Mouse (Mus musculus) MEL (cell line): ENCODE data around the gene Dao.

ENCODE experiments used
- CHD2 ChIP-seq: IDR thresholded peaks from 2 replicates; pipeline ENCODE4 v1.6.1; 2011; ENCODE audit warnings: low read length, improper control_type of control experiment
- CTCF ChIP-seq, 3 experiments: IDR thresholded peaks in 2 of 3; conservative IDR thresholded peaks in 1 of 3; 2 replicates each; pipeline ENCODE4 v1.5.1; 2011 to 2012; ENCODE audit warnings: low read length in 3 of 3, low read depth in 2 of 3, mild to moderate bottlenecking in 2 of 3, improper control_type of control experiment in 1 of 3, inconsistent platforms in 1 of 3, mixed read lengths in 1 of 3, moderate library complexity in 1 of 3; ENCODE audit not compliant: control insufficient read depth in 1 of 3, insufficient read depth in 1 of 3, poor library complexity in 1 of 3, severe bottlenecking in 1 of 3
- EP300 ChIP-seq, 2 experiments: IDR thresholded peaks; 2 replicates each; pipeline ENCODE4 v1.6.1; 2011; ENCODE audit warnings: improper control_type of control experiment in 2 of 2, low read length in 2 of 2, low read depth in 1 of 2, mild to moderate bottlenecking in 1 of 2
- MYC ChIP-seq: IDR thresholded peaks from 2 replicates; pipeline ENCODE4 v1.6.1; 2011; ENCODE audit warnings: low read depth, mild to moderate bottlenecking, low read length, improper control_type of control experiment, moderate library complexity
- POLR2A ChIP-seq, 2 experiments: IDR thresholded peaks; 2 replicates each; pipeline ENCODE4 v1.6.1; 2011 to 2012; ENCODE audit warnings: low read length in 2 of 2, mild to moderate bottlenecking in 2 of 2, control low read depth in 1 of 2, improper control_type of control experiment in 1 of 2, low read depth in 1 of 2, moderate library complexity in 1 of 2; ENCODE audit not compliant: control insufficient read depth in 1 of 2, insufficient read depth in 1 of 2, poor library complexity in 1 of 2
- TAL1 ChIP-seq: IDR thresholded peaks from 2 replicates; pipeline ENCODE4 v1.6.1; 2012; ENCODE audit warnings: mild to moderate bottlenecking, inconsistent platforms, low read length, moderate library complexity, mixed read lengths
- ZMIZ1 ChIP-seq: IDR thresholded peaks from 2 replicates; pipeline ENCODE4 v1.6.1; 2012; ENCODE audit warnings: low read depth, mild to moderate bottlenecking, inconsistent platforms, low read length, improper control_type of control experiment, moderate library complexity
- ZNF384 ChIP-seq: IDR thresholded peaks from 2 replicates; pipeline ENCODE4 v1.6.1; 2012; ENCODE audit warnings: low read depth, mild to moderate bottlenecking, inconsistent platforms, low read length, improper control_type of control experiment

- TF ChIP-seq POLR2A (IDR thresholded peaks at IDR 0.05; ENCODE audit: control insufficient read depth in 1 of 2, insufficient read depth in 1 of 2, low read depth in 1 of 2, low read length in 2 of 2, poor library complexity in 1 of 2) = no peak
- no peak for TF ChIP-seq TAL1
- TF ChIP-seq ZMIZ1 = no peak
- no peak for TF ChIP-seq CTCF (IDR thresholded peaks at IDR 0.05 in 2 of 3, conservative IDR thresholded peaks at IDR 0.05 in 1 of 3; ENCODE audit: control insufficient read depth in 1 of 3, insufficient read depth in 1 of 3, low read depth in 2 of 3, low read length in 3 of 3, poor library complexity in 1 of 3, severe bottlenecking in 1 of 3)
- TF ChIP-seq EP300 (IDR thresholded peaks at IDR 0.05; ENCODE audit: low read depth in 1 of 2, low read length in 2 of 2) = no peak
- TF ChIP-seq CHD2 = no peak
- no peak for TF ChIP-seq ZNF384
- no peak for TF ChIP-seq MYC
These were observed 24.6 kb downstream of the Dao start for GRCm38 (mm10) chr5:114028111-114028510.
